Mouse (Mus musculus): ENCODE results near the gene Rsph3a.
A peak's percentile ranks its signal among the peaks of the same experiment; 100 is the strongest.
"Not testable (repeated sequence)": the region's sequence is repeated elsewhere in the genome, so short reads cannot be mapped to it uniquely, and the experiment has no call there.

The Rsph3a gene

DNA sequence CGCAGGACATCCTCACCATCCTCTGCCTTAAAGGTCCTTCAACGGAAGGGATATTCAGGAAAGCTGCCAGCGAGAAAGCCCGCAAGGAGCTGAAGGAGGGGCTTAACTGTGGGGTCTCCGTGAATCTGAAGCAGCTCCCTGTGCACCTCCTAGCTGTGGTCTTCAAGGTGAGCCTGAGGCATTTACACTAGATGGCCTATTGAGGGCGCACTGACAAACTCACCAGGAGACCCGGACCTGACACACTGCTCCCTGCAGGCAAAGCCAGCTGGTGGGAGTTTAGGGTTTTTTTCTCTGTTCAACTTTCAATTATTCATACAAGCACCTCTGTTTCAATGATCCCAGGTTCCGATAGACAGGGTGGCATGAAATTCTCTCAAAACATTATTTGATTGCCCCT, 16.1 kb upstream of the Rsph3a start:
- peak in 1 of 2 experiments; percentile 22 for DNase-seq

DNA sequence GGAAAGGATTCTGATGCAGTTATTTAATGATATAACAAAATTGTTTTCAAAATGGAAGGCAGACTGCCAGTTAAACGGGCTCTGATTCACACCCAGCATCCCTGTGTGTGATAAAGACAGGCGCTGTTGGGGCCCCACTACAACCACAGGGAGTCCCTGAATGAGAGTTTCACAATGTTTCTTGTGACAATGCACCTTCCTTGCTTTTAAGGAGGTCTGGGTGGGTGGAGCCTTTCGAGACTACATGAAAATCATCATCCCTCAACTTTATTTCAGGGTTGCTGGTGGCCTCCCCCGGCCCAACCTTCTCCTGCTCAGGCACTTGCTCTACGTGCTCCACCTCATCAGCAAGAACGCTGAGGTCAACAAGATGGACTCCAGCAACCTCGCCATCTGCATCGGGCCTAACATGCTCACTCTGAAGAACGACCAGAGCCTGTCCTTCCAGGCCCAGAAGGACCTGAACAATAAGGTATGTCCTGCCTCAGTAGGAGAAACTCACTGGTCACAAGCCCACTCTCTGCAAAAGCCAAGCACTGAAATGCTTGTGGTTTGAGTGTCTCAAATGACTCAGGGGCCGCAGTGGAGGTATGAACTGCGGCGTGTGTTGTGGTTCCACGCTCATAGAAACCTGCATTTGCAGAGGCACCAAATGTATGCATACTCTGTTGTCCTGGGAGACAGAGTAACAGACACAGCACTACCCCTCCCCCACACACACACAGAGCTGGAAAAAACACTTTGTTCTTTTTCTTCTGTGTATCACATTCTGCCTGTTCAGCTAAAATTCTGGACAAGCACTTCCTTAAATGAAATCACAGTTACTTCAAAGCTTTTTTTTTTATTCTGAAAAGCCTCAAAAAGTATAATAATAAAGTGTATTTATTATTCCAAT, 14.1 kb upstream of the Rsph3a start:
- no peak for DNase-seq

DNA sequence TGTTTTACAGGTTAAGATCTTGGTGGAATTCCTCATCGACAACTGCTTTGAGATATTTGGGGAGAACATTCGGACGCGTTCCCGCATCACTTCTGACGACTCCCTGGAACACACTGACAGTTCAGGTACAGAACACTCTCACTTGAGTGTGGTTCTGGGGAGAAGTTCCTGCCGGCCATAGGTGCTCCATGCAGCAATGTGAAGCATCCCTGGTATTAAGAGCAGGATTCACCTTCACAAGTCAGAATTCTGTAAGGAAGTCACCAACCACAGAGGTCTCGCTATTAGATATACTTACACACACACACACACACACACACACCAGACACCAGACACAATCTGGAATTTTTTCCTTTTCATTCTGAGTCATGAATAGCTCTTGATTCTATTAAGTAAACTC, 13.3 kb upstream of the Rsph3a start:
- DNase-seq: not testable (repeated sequence)

DNA sequence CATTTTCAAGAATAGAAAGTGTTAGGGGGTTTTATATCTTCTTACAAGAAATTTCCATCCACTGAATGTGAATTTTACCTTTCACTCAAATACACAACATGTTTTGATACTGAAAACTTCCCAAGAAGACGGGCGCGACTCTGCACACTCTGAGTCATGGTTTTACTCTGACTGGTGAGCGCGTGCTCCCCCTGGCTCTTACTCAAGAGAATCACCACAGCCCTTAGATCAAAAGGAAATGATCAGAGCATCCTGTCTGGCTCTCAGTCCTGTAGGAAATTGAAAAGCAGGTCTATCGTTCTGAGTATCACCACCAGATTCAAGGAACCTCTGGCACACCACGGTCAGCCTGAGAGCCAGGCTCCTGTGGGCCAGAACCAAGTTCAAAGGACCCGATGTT, 5.8 kb upstream of the Rsph3a start:
- DNase-seq: peak; percentile 40 to 61

DNA sequence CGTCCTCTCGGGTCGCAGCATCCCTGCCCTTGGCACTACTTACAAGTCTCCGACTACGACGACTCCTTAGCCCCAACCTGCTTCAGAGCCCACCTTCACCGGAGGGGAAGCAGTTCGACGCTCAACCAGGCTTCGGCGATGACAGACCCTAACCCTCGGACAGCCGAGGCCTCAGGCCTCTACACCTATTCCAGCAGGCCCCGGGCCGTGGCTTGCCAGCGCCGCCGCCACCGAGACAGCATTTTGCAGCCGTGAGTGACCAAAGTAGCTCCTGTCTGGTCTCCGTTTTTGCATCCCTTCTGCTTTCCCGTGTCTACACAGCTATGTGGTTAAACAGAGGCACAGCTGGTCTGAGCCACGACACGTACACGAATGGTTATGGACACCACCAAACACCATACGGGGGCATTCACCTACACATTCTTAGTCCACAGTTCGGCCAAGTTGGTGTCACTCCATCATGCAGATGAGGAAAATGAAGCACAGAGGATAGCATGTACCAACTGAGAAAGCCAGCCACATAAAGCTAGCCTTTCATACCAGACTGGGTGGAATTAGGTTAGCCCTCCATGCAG, 726 bp downstream of the Rsph3a start:
- not testable (repeated sequence) for DNase-seq

DNA sequence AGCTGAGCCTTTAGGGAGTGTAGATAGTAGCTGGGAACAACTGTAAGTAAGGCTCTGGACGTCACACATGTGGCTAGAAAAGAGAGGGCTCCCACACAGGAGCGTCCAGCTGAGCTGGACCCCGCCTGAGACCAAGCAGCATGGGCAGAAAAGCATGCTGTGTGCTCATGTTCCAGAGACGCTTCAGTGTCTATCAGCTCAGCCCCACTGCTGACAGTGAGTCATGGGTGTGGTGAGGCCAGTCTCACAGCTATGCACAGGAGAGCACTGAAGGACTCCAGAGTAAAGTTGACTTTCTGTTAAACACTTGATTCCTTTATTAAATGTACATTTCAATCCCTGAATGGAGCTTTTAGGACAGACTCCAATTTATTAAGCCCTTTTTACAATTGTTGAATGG, 5.9 kb downstream of the Rsph3a start:
- not testable (repeated sequence) for DNase-seq

DNA sequence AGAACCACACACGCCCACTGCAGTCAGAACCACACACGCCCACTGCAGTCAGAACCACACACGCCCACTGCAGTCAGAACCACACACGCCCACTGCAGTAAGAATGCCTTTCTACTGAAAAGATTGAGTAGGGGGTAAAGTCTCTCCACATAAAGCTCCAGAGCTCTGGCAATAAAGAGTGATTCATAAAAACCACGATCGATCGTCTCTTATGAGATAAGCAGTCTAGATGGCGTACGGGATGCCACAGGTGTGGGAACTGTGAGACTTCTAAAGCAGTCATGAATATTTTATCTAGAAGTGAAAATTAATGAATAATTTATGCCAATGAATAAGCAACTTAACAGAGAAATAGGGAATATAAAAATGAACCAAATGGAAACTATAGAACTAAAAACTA, 11.8 kb downstream of the Rsph3a start:
- not testable (repeated sequence) for DNase-seq

DNA sequence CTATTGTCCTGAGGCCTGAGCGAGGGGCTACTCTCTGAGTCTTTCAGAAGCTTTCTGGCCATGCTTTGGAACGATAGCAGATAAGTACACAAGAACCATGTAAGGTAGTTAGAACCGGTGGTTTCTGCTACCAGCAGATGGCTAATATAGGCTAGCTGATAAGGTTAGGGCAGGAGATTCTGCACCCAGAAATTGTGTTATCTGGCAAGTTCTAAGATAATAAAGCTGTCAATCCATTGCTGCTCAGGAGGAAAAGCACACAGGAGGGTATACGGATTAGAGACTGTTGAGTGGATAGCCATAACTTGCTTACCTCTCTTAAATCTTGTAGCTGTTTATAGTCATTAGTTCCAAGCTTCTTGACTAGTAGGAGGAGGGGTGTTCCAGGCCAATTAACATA, 17.9 kb downstream of the Rsph3a start:
- DNase-seq: not testable (repeated sequence)

DNA sequence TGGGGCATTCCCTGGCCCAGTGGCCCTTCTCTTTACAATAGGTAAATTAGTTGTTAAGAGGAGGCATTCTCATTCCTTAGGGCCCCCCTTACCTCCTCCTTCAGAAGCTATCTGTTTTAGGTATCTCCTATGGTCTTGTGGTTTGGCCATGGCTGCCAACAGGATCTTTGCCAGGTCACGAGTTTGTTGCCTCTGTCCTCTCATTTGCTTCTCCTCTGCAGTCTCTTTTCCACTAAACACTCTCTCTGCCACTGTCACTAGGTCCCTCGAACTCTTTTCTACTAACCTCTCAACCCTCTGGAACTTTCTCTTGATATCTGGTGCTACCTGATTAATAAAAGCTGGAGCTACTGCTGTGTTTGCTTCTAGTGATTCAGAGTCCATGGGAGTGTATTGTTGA, 19.0 kb downstream of the Rsph3a start:
- DNase-seq: not testable (repeated sequence)

DNA sequence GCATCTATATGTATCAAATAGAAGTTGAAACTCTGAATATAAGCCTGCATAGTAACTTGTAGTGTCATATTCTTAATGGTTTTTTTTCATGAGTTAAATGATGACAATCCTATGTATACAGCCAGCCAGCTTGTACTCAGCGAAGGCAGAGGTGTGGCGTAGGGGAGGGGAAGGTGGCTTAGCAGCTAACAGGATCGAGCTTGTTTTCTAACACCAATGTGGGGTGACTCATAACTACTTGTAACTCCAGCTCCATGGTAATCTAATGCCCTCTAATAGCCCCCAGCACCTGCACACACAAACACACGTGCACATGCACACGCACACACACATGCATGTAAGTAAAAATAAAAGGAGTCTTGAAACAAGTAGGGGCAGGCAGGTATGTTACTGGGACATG, 23.1 kb downstream of the Rsph3a start:
- not testable (repeated sequence) for DNase-seq

DNA sequence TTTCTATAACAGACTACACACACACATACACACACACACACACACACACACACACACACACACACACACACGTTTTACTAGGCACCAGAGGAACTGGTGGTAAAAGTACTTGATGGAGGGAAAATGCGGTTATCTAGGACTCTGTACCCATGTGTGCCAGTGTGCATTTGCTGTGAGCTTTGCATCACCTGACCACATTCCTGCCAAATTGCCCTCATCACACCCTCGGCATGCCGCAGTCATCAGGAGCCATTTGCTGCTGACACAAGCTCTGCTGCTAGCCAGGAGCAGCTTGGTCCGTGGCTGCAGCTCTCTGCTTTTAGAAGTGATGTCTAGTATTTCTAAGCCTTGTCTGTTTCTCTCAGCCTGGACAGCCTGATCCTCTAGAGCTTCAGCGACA, 24.4 kb downstream of the Rsph3a start:
- DNase-seq: not testable (repeated sequence)

DNA sequence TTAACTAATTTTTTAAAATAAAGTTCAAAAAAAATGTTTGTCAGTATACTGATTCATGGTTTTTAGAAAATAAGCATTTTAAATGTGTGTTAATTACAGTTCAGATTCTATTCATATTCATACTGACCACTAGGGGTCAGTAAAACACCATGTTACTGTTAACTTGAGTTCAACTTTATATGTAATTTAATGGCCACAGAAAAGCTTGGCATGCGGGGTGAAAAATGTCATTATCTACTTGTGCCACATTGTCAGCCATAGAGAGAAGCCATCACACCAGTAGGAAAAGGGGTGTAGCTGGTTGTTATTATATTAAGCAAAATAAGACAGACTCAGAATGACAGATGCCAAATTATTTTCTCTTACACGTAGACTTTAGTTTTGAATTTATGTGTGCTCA, 38.1 kb downstream of the Rsph3a start:
- DNase-seq: not testable (repeated sequence)

DNA sequence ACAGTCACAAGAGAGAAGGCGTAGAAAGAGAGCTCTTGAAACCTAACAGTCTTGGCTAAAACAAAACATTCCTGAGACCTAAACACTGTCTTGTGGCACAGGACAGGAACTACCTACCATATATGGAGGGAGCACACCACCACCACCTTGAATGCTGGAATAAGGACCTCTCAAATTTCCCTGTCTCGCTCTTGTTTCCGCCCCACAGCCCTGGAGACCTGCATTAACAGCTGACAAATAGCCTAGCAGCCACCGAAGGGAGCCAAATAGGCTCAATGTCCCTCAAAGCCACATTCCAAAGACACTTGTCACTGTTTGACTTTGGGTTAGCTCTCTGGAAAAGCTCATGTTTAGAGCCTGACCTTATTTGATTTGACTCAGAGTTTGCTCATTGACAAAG, 40.2 kb downstream of the Rsph3a start:
- not testable (repeated sequence) for DNase-seq

DNA sequence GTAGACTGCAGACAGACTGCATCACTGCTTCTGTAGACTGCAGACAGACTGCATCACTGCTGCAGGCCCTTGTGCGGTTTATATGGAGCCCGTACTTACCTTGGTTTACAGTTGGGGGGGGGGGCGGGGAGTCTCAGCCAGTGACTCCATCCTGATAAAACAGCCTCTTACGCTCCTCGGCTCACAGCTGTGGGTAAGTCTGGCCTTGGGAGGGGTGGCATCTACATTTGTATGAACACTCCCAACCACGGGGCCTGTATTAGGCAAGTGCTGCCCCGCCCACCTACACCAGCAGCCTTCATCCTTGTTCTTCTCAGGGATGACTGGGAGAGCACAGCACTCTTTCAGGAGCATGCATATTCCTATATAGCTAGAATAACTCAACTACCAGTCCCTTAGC, 41.6 kb downstream of the Rsph3a start:
- not testable (repeated sequence) for DNase-seq

DNA sequence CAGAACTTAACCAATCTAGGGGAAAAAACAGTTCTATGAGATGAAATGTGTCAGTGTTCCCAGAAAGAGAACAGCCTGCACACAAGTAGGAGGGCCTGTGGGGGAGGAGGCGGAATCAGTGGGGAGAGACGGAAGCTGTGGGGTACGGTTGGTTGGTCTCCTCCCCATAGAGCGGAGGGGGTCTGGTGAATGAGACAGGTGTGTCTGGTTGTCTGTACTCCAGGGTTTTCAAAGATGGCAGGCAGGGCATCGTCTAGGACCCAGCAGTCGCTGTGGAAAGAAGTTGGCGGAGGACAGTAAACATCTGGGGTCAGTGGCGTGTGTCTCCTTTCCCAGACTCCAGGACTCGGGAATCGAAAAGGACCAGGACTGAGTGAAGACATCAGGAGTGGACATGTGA, 57.8 kb downstream of the Rsph3a start:
- not testable (repeated sequence) for DNase-seq

DNA sequence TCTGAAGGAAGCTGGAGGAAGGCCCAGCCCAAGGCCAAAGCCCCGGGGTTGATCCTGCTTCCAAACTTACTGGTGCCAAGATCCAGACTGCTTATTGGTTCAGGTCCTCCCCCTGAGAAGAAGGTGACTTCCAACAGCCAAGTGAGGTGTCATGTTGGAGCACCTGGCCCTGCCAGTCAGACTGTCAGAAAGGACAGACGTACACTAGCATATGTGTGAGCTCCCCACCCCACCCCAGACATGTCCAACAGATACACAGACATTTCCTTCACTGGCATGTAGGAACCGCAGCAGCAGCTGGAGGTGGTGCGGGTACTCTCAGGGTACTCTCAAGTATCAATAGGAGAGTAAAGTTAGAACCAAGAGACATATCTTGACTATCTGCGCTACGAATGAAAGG, 61.4 kb downstream of the Rsph3a start:
- DNase-seq: not testable (repeated sequence)

DNA sequence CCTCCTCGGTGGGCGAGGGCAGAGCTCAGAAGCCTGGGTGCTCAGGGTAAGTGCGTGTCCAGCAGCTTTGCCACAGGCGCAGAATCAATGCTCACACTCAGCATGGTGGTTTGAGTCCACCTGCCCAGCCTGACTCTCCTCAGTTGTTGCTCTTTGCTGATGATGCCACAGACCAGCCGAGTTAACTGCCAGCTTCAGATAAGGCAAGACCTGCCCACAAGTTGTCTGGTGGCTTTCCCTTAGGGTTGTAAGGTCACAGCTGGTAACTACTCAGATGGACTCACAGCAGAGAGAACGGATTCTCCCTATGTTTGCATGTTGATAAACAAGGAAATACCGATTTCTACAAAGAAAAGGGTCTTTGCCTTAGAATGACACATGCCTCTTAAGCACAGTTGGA, 64.2 kb downstream of the Rsph3a start:
- DNase-seq: not testable (repeated sequence)

DNA sequence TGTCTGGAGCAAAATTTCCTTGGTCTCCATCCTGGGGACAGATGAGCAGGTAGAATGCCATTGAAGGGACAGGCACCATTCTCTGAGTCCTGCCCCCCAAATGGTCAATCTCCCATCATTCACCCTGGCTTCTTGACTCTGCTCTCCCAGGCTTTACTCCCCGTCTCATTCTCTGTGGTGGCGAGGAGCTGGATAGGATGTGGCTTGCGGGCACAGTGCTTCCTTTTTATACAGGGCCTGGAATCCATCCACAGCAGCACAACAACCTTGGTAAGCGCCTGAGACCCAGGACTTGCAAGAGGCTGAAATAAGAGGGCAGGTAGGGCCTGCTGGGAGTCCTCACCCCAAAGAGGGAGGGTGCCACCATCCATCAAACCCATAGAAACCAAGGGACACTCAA, 68.6 kb downstream of the Rsph3a start:
- DNase-seq: peak in 1 of 2 experiments; percentile 24

DNA sequence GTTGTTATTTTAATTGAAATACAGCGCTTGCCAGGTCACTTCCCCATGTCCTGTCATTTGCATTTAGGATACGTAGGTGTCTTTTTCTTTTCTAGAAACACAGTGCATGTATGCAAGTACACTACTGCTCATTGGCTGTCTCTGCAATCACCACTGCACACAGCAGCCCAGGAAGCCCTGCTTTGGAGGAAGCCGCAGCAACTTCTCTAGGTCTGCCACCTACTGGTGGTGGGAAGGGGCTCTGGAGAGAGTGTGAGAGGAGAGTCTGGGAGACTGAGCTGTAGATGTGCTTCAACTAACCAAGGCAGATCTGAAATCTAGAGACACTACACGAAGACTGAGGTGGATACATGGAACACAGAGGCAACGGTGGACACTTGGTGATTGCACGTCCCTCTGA, 77.3 kb downstream of the Rsph3a start:
- DNase-seq: not testable (repeated sequence)

DNA sequence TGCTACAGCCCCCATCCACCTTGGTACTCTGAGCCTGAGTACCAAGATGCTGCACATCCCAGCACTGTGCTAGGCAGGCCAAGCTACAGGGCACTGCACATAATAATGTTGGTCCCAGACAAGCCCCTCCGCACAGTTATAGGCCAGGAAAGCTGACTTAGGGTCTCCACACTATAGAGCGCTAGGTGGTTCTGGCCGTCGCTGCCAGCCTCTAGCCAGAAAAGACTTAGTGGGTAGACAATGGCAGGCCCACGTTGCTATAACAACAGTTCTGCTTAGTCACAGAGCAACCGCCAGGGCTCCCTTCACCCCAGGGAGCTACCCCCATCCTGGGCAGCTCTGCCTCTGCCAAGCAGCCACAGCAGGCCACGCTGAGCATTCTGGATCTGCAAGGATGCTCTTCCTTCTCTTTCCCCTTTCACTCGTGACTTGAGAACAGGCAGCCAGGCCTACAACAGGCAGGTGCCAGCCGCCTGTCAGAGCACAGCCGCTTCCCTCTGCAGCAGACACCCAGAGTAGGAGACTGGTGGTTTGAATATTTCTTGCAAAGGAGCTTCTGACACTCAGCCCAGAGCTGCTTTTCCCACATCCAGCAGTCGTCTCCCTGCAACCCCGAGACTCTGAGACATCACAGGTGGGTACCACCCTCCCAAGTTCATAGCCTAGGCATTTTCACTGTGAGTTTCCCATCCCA, 82.2 kb downstream of the Rsph3a start:
- not testable (repeated sequence) for DNase-seq
